In the genomic region with DNA sequence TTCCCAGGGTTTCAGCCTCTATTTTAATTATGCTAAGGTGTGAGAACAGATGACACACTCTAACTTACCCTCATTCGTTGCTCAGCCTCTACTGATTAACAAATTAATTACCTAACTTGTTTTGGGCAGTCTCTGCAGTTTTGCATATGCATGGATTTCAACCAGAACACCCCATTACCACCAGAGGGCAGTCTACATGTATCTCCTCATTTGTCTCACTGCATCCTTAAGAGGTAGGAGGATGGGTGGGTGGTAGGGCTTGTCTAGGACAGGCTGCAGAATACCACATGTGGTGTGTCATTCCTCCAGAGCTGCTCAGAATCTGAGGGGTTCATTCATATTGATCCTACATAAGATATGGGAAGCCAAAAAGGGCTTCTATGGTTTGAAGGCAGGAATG, we compare ENCODE assay signal across 8 mouse cellular contexts. TPM values are rescaled to one million over a fixed set of nuclear protein-coding genes. Genes with fewer than 3 reads are reported as not detected.
DNase-seq lines count a peak whose midpoint lies in the region; ATAC-seq and TF ChIP-seq lines count a peak whose summit lies in the region.

No protein-coding gene starts in this region.

- H3K4me3 ChIP-seq in gastrocnemius, adult 2 months, result no peak overlapping the region
- no peak overlapping the region for H3K4me3 ChIP-seq in spleen, adult 2 months (ENCODE audit: extremely low read depth, insufficient read depth, insufficient read length)
- H3K4me3 ChIP-seq in midbrain, embryonic 16.5 days (ENCODE audit: low read depth, low read length), result no peak overlapping the region

- intact Hi-C loops in gastrocnemius, adult 2 months (cut with DNase I), result no loop called here

- H3K27ac ChIP-seq in gastrocnemius, adult 2 months, result no peak overlapping the region
- H3K27ac ChIP-seq in spleen, adult 2 months (ENCODE audit: insufficient read depth, low read length), result no peak overlapping the region
- H3K27ac ChIP-seq in midbrain, embryonic 16.5 days (ENCODE audit: low read length), result no peak overlapping the region

- H3K4me1 ChIP-seq in spleen, adult 2 months (ENCODE audit: control insufficient read depth, insufficient read depth, insufficient read length), result no peaks in the 10 kb centered on the region
- no peaks in the 10 kb centered on the region for H3K4me1 ChIP-seq in midbrain, embryonic 16.5 days (ENCODE audit: control insufficient read depth, insufficient read depth, low read length)

- H3K4me2 ChIP-seq in midbrain, embryonic 16.5 days (ENCODE audit: low read length), result no peak overlapping the region

- ATAC-seq in common myeloid progenitor, adult 5-6 weeks (replicated peaks; ENCODE audit: low read depth, poor library complexity, severe bottlenecking), result peak; percentile 65; the same call in 1 of the 2 replicates
- no peak for ATAC-seq in midbrain, embryonic 16.5 days

- 0 out of 2 replicates have a peak, but pooled peaks cover 2% of the 10 kb centered on the region for H3K9me3 ChIP-seq in midbrain, embryonic 16.5 days (replicated peaks; ENCODE audit: control insufficient read depth, low read length, poor library complexity, severe bottlenecking)

- WGBS in spleen, adult 2 months, result 60% methylated on average over 1 of the region's 1 CpGs
- 16% methylated on average over 1 of the region's 1 CpGs for WGBS in midbrain, embryonic 16.5 days

- H3K27me3 ChIP-seq in spleen, adult 2 months (ENCODE audit: control insufficient read depth, insufficient read depth, low read length), result no peaks in the 10 kb centered on the region
- no peaks in the 10 kb centered on the region for H3K27me3 ChIP-seq in midbrain, embryonic 16.5 days (ENCODE audit: control insufficient read depth, insufficient read depth, low read depth, low read length)

- TF ChIP-seq POLR2A in spleen, adult 2 months (IDR thresholded peaks at IDR 0.05; ENCODE audit: low read depth, low read length), result no peak

- H3K36me3 ChIP-seq in spleen, adult 2 months (ENCODE audit: control insufficient read depth, insufficient read depth, low read length), result peaks cover 53% of the 10 kb centered on the region
- no peaks in the 10 kb centered on the region for H3K36me3 ChIP-seq in midbrain, embryonic 16.5 days (ENCODE audit: control insufficient read depth, insufficient read depth, low read length)

- no peak overlapping the region for H3K9ac ChIP-seq in midbrain, embryonic 16.5 days (ENCODE audit: low read depth, low read length)

- TF ChIP-seq CTCF in gastrocnemius, adult 2 months (IDR thresholded peaks at IDR 0.05), result peak; percentile 66
- TF ChIP-seq CTCF in spleen, adult 2 months (IDR thresholded peaks at IDR 0.05; ENCODE audit: extremely low read depth, insufficient read depth, insufficient read length, insufficient replicate concordance), result 0 out of 2 replicates have a peak, but pooled peaks have one; percentile 7

- DNase-seq in gastrocnemius, adult 2 months, result no peak
- DNase-seq in gastrocnemius, postnatal 4 days (ENCODE audit: low spot score in 2 of 2), result no peak
- peak; percentile 19 to 29 for DNase-seq in right cerebral cortex, adult 2 months (ENCODE audit: low spot score in 2 of 2)
- DNase-seq in right cerebral cortex, postnatal 36 days (ENCODE audit: low spot score in 2 of 2), result no peak
- peak; percentile 11 to 53 for DNase-seq in kidney, postnatal 4 days
- DNase-seq in spleen, adult 2 months (ENCODE audit: low read depth in 1 of 2, low spot score in 2 of 2), result peak in 1 of 2 experiments; percentile 18

RNA-seq across cellular contexts. Expression of a gene that starts 31.7 kb away (rescaled TPM):
- 1 to 10 TPM; 2.9 to 4.4 TPM for total RNA-seq in gastrocnemius, adult 2 months (2021)
- 1 to 10 TPM; 4.9 to 5.2 TPM for total RNA-seq in gastrocnemius, postnatal 4 days (2021)
- total RNA-seq in common myeloid progenitor, adult 5-6 weeks (2017), result 16.1 and 20.6 TPM in 2 replicates
- polyA plus RNA-seq in spleen, adult 2 months (2012; rRNA removed), result 8.0 and 8.1 TPM in 2 replicates
- 0.15 and 0.27 TPM in 2 replicates for polyA plus RNA-seq in midbrain, embryonic 16.5 days (2015; fragmentation: Nextera tagmentation; extraction: Ambion mirVana)

Comparison
In these comparisons a context has a peak if more than half of its experiments do, and no peak if none do; other contexts are left out.
1. DNase-seq: peak in right cerebral cortex, adult 2 months (2 of 2) and kidney, postnatal 4 days (2 of 2); none in gastrocnemius, adult 2 months (single experiment), gastrocnemius, postnatal 4 days (0 of 2) and right cerebral cortex, postnatal 36 days (0 of 2).